Mouse (Mus musculus) MEL (cell line): ENCODE results near the gene Ptpro. TPM values are rescaled to one million over a fixed set of nuclear protein-coding genes. Genes with fewer than 3 reads are reported as not detected.

Experiments used
- DNase-seq: peaks from one replicate; pipeline ENCODE4 v3.0.0; 2011; ENCODE audit warnings: low read depth, low spot score
- H3K27ac ChIP-seq: 2 replicates; pipeline ENCODE4 v1.5.1; 2012; ENCODE audit warnings: low read depth, mild to moderate bottlenecking, control low read depth, low read length, moderate library complexity; ENCODE audit not compliant: control insufficient read depth
- H3K27me3 ChIP-seq, 2 experiments: fragments of 150-350 bp in 1 of 2; sonication (generic) in 1 of 2; 2 replicates each; pipeline ENCODE4 v1.6.1; 2012; ENCODE audit warnings: low read length in 2 of 2, mild to moderate bottlenecking in 2 of 2, improper control_type of control experiment in 1 of 2, moderate library complexity in 1 of 2; ENCODE audit not compliant: insufficient read depth in 2 of 2, control insufficient read depth in 1 of 2
- H3K36me3 ChIP-seq, 2 experiments: 2 replicates each; pipeline ENCODE4 v1.6.1; 2012 to 2014; ENCODE audit warnings: low read length in 2 of 2, improper control_type of control experiment in 1 of 2, inconsistent platforms in 1 of 2, mild to moderate bottlenecking in 1 of 2; ENCODE audit not compliant: insufficient read depth in 2 of 2, control insufficient read depth in 1 of 2
- H3K4me1 ChIP-seq, 2 experiments: fragments of 150-350 bp in 1 of 2; sonication (generic) in 1 of 2; 2 replicates each; pipeline ENCODE4 v1.6.1; 2012; ENCODE audit warnings: low read length in 2 of 2, improper control_type of control experiment in 1 of 2, mild to moderate bottlenecking in 1 of 2; ENCODE audit not compliant: insufficient read depth in 2 of 2, control insufficient read depth in 1 of 2
- H3K4me3 ChIP-seq, 2 experiments: fragments of 150-350 bp in 1 of 2; sonication (generic) in 1 of 2; 2 replicates each; pipeline ENCODE4 v1.5.1; 2012; ENCODE audit warnings: low read depth in 2 of 2, low read length in 2 of 2, mild to moderate bottlenecking in 2 of 2, moderate library complexity in 2 of 2, control low read depth in 1 of 2, improper control_type of control experiment in 1 of 2; ENCODE audit not compliant: control insufficient read depth in 1 of 2, insufficient read depth in 1 of 2
- H3K79me2 ChIP-seq: 2 replicates; pipeline ENCODE4 v1.6.1; 2012; ENCODE audit warnings: mild to moderate bottlenecking, low read length, moderate library complexity; ENCODE audit not compliant: control insufficient read depth, poor library complexity, insufficient read depth
- H3K9ac ChIP-seq: 2 replicates; pipeline ENCODE4 v1.6.1; 2012; ENCODE audit warnings: low read depth, mild to moderate bottlenecking, control low read depth, low read length, moderate library complexity; ENCODE audit not compliant: control insufficient read depth, poor library complexity, severe bottlenecking
- H3K9me3 ChIP-seq: fragments of 150-350 bp; sonication (generic); replicated peaks from 2 replicates; pipeline ENCODE4 v1.6.1; 2012; ENCODE audit warnings: mild to moderate bottlenecking, low read length, improper control_type of control experiment, moderate library complexity; ENCODE audit not compliant: insufficient read depth
- BHLHE40 ChIP-seq: IDR thresholded peaks from 2 replicates; pipeline ENCODE4 v1.6.1; 2012; ENCODE audit warnings: low read depth, mild to moderate bottlenecking, inconsistent platforms, low read length, improper control_type of control experiment, borderline replicate concordance
- CHD2 ChIP-seq: IDR thresholded peaks from 2 replicates; pipeline ENCODE4 v1.6.1; 2011; ENCODE audit warnings: low read length, improper control_type of control experiment
- ETS1 ChIP-seq: IDR thresholded peaks from 2 replicates; pipeline ENCODE4 v1.6.1; 2012; ENCODE audit warnings: low read depth, mild to moderate bottlenecking, inconsistent platforms, low read length, improper control_type of control experiment, moderate library complexity
- HCFC1 ChIP-seq: IDR thresholded peaks from 2 replicates; pipeline ENCODE4 v1.6.1; 2012; ENCODE audit warnings: low read depth, mild to moderate bottlenecking, inconsistent platforms, low read length, improper control_type of control experiment, moderate library complexity
- JUND ChIP-seq: IDR thresholded peaks from 2 replicates; pipeline ENCODE4 v1.6.1; 2011; ENCODE audit warnings: low read depth, mild to moderate bottlenecking, improper control_type of control experiment, low read length
- MEF2A ChIP-seq: IDR thresholded peaks from 2 replicates; pipeline ENCODE4 v1.6.1; 2014; ENCODE audit warnings: low read depth, mild to moderate bottlenecking, inconsistent platforms, low read length, improper control_type of control experiment; ENCODE audit not compliant: poor library complexity, insufficient replicate concordance, severe bottlenecking; ENCODE audit errors: extremely low read depth
- MXI1 ChIP-seq: IDR thresholded peaks from 2 replicates; pipeline ENCODE4 v1.6.1; 2011; ENCODE audit warnings: mild to moderate bottlenecking, low read depth, low read length, improper control_type of control experiment
- MYB ChIP-seq: IDR thresholded peaks from 2 replicates; pipeline ENCODE4 v1.6.1; 2011; ENCODE audit warnings: mild to moderate bottlenecking, low read depth, low read length, improper control_type of control experiment
- MYC ChIP-seq: IDR thresholded peaks from 2 replicates; pipeline ENCODE4 v1.6.1; 2011; ENCODE audit warnings: low read depth, mild to moderate bottlenecking, low read length, improper control_type of control experiment, moderate library complexity
- NELFE ChIP-seq: IDR thresholded peaks from 2 replicates; pipeline ENCODE4 v1.6.1; 2011; ENCODE audit warnings: low read depth, low read length, improper control_type of control experiment
- NRF1 ChIP-seq: IDR thresholded peaks from 2 replicates; pipeline ENCODE4 v1.6.1; 2014; ENCODE audit warnings: low read depth, mild to moderate bottlenecking, inconsistent platforms, low read length, improper control_type of control experiment, moderate library complexity; ENCODE audit not compliant: poor library complexity, insufficient read depth, severe bottlenecking
- POLR2A ChIP-seq, 2 experiments: IDR thresholded peaks; 2 replicates each; pipeline ENCODE4 v1.6.1; 2011 to 2012; ENCODE audit warnings: low read length in 2 of 2, mild to moderate bottlenecking in 2 of 2, control low read depth in 1 of 2, improper control_type of control experiment in 1 of 2, low read depth in 1 of 2, moderate library complexity in 1 of 2; ENCODE audit not compliant: control insufficient read depth in 1 of 2, insufficient read depth in 1 of 2, poor library complexity in 1 of 2
- POLR2AphosphoS2 ChIP-seq: IDR thresholded peaks from 2 replicates; pipeline ENCODE4 v1.6.1; 2011; ENCODE audit warnings: low read length, improper control_type of control experiment
- POLR2AphosphoS5 ChIP-seq: IDR thresholded peaks from 2 replicates; pipeline ENCODE4 v1.6.1; 2012; ENCODE audit warnings: low read depth, borderline replicate concordance, mild to moderate bottlenecking, inconsistent platforms, low read length, moderate library complexity, mixed read lengths
- RAD21 ChIP-seq: IDR thresholded peaks from 2 replicates; pipeline ENCODE4 v1.6.1; 2011; ENCODE audit warnings: mild to moderate bottlenecking, low read depth, low read length, improper control_type of control experiment
- RCOR1 ChIP-seq: IDR thresholded peaks from 2 replicates; pipeline ENCODE4 v1.6.1; 2012; ENCODE audit warnings: low read depth, mild to moderate bottlenecking, inconsistent platforms, low read length, improper control_type of control experiment
- TBP ChIP-seq: IDR thresholded peaks from 2 replicates; pipeline ENCODE4 v1.8.0; 2011; ENCODE audit warnings: low read depth, low read length, improper control_type of control experiment
- TCF12 ChIP-seq: IDR thresholded peaks from 2 replicates; pipeline ENCODE4 v1.6.1; 2014; ENCODE audit warnings: low read depth, mild to moderate bottlenecking, inconsistent platforms, low read length, improper control_type of control experiment, moderate library complexity
- UBTF ChIP-seq: IDR thresholded peaks from 2 replicates; pipeline ENCODE4 v1.6.1; 2012; ENCODE audit warnings: low read depth, mild to moderate bottlenecking, inconsistent platforms, low read length, improper control_type of control experiment, moderate library complexity, borderline replicate concordance; ENCODE audit not compliant: insufficient read depth
- ZC3H11A ChIP-seq: IDR thresholded peaks from 2 replicates; pipeline ENCODE4 v1.6.1; 2012; ENCODE audit warnings: low read depth, mild to moderate bottlenecking, inconsistent platforms, low read length, improper control_type of control experiment
- ZKSCAN1 ChIP-seq: IDR thresholded peaks from 2 replicates; pipeline ENCODE4 v1.6.1; 2012; ENCODE audit warnings: low read depth, mild to moderate bottlenecking, inconsistent platforms, low read length, improper control_type of control experiment, moderate library complexity
- ZMIZ1 ChIP-seq: IDR thresholded peaks from 2 replicates; pipeline ENCODE4 v1.6.1; 2012; ENCODE audit warnings: low read depth, mild to moderate bottlenecking, inconsistent platforms, low read length, improper control_type of control experiment, moderate library complexity
- ZNF384 ChIP-seq: IDR thresholded peaks from 2 replicates; pipeline ENCODE4 v1.6.1; 2012; ENCODE audit warnings: low read depth, mild to moderate bottlenecking, inconsistent platforms, low read length, improper control_type of control experiment
- polyA plus RNA-seq, 2 experiments: library from polyadenylated mRNA; stranded (reverse) in 1 of 2; unstranded in 1 of 2; fragments of >175 nt in 1 of 2; fragments of >200 nt in 1 of 2; gene quantifications; 2 replicates each; pipeline versions ENCODE4 v1.2.1 to v1.2.4; 2012; ENCODE audit warnings: low replicate concordance in 2 of 2, low read depth in 1 of 2; ENCODE audit not compliant: insufficient read length in 2 of 2, insufficient read depth in 1 of 2, missing spikeins in 1 of 2
- total RNA-seq: library from RNA; depleted of rRNA; stranded (reverse); fragments of 300-350 nt; gene quantifications from 2 replicates; pipeline ENCODE4 v1.2.3, GENCODE M21; 2012

Ptpro gene
- total and polyA plus RNA-seq, 3 experiments: not detected

GRCm38 (mm10) chr6:137456064-137456463 lies 203.9 kb downstream of the Ptpro start:
- TF ChIP-seq POLR2A (IDR thresholded peaks at IDR 0.05; ENCODE audit: control insufficient read depth in 1 of 2, insufficient read depth in 1 of 2, low read depth in 1 of 2, low read length in 2 of 2, poor library complexity in 1 of 2): no peak
- no peak for TF ChIP-seq HCFC1
- TF ChIP-seq NELFE: no peak
- TF ChIP-seq MXI1: no peak
- no peaks in the 10 kb centered on the region for H3K4me1 ChIP-seq
- no peaks in the 10 kb centered on the region for H3K9me3 ChIP-seq
- no peaks in the 10 kb centered on the region for H3K27me3 ChIP-seq
- H3K36me3 ChIP-seq: no peaks in the 10 kb centered on the region
- no peak overlapping the region for H3K9ac ChIP-seq
- H3K79me2 ChIP-seq: no peaks in the 10 kb centered on the region
- DNase-seq: no peak
- H3K4me3 ChIP-seq: no peak overlapping the region
- H3K27ac ChIP-seq: no peak overlapping the region

- H3K9ac ChIP-seq: no peak overlapping the region
- H3K27ac ChIP-seq: no peak overlapping the region
- no peak for TF ChIP-seq MEF2A
- TF ChIP-seq ZKSCAN1: no peak
- TF ChIP-seq BHLHE40: no peak
- no peak for TF ChIP-seq UBTF
- TF ChIP-seq CHD2: no peak
- TF ChIP-seq ETS1: no peak
- TF ChIP-seq RAD21: no peak
- TF ChIP-seq TBP: no peak
- TF ChIP-seq ZNF384: no peak
- no peak for TF ChIP-seq POLR2AphosphoS5
- no peaks in the 10 kb centered on the region for H3K36me3 ChIP-seq
- H3K27me3 ChIP-seq: no peaks in the 10 kb centered on the region
- DNase-seq: no peak
- no peaks in the 10 kb centered on the region for H3K79me2 ChIP-seq
- H3K4me1 ChIP-seq: no peaks in the 10 kb centered on the region
- H3K4me3 ChIP-seq: no peak overlapping the region
- H3K9me3 ChIP-seq: no peaks in the 10 kb centered on the region
Observed at GRCm38 (mm10) chr6:137457210-137457609, 205.1 kb downstream of the Ptpro start.

- Histone ChIP-seq H3K27me3 (no peaks in the 10 kb centered on the region), H3K9me3 (no peaks in the 10 kb centered on the region), H3K79me2 (no peaks in the 10 kb centered on the region), H3K36me3 (no peaks in the 10 kb centered on the region), H3K4me1 (no peaks in the 10 kb centered on the region), H3K27ac (no peak overlapping the region), H3K4me3 (no peak overlapping the region), H3K9ac (no peak overlapping the region)
- DNase-seq: no peak
- TF ChIP-seq MYB: no peak
- no peak for TF ChIP-seq NELFE
- no peak for TF ChIP-seq ZC3H11A
- TF ChIP-seq POLR2AphosphoS2: no peak
- no peak for TF ChIP-seq TCF12
- TF ChIP-seq BHLHE40: no peak
- TF ChIP-seq ZMIZ1: no peak
- no peak for TF ChIP-seq ETS1
- TF ChIP-seq RCOR1: no peak
- TF ChIP-seq JUND: no peak
- TF ChIP-seq MYC: no peak
- no peak for TF ChIP-seq NRF1
Observed at GRCm38 (mm10) chr6:137458136-137458535, 206.0 kb downstream of the Ptpro start.
